Mouse (Mus musculus) stomach, embryonic 14.5 days (tissue): ENCODE measurements around the gene Hk2. TPM values are rescaled to one million over a fixed set of nuclear protein-coding genes. Genes with fewer than 3 reads are reported as not detected.
"Not testable (repeated sequence)": the region's sequence is repeated elsewhere in the genome, so short reads cannot be mapped to it uniquely, and the experiment has no call there.

Experiments used
- ATAC-seq: fragments of 200-750 bp; cut with Nextera tagmentation; 2 replicates; pipeline ENCODE4 v1.8.0; 2017; ENCODE audit warnings: low read depth, moderate TSS enrichment; ENCODE audit not compliant: insufficient number of reproducible peaks, insufficient read depth, low FRiP score
- H3K27ac ChIP-seq: fragments of 300-500 bp; sonication (generic); 2 replicates; pipeline ENCODE4 v1.5.1; 2014; ENCODE audit warnings: mild to moderate bottlenecking, low read length, moderate library complexity, mixed read lengths
- H3K27me3 ChIP-seq: fragments of 300-500 bp; sonication (generic); 2 replicates; pipeline ENCODE4 v1.6.1; 2014; ENCODE audit warnings: low read length, control low read depth, mixed read lengths; ENCODE audit not compliant: control insufficient read depth, insufficient read depth
- H3K36me3 ChIP-seq: fragments of 300-500 bp; sonication (generic); 2 replicates; pipeline ENCODE4 v1.6.1; 2014; ENCODE audit warnings: mild to moderate bottlenecking, control low read depth, low read length, moderate library complexity, mixed read lengths; ENCODE audit not compliant: control insufficient read depth, insufficient read depth
- H3K4me1 ChIP-seq: fragments of 300-500 bp; sonication (generic); 2 replicates; pipeline ENCODE4 v1.6.1; 2014; ENCODE audit warnings: low read length, control low read depth, mixed read lengths; ENCODE audit not compliant: control insufficient read depth, insufficient read depth
- H3K4me2 ChIP-seq: fragments of 300-500 bp; sonication (generic); replicated peaks from 2 replicates; pipeline ENCODE4 v1.6.1; 2014; ENCODE audit warnings: low read depth, low read length, control low read depth
- H3K4me3 ChIP-seq: fragments of 300-500 bp; sonication (generic); 2 replicates; pipeline ENCODE4 v1.5.1; 2014; ENCODE audit warnings: low read depth, low read length, control low read depth
- H3K9ac ChIP-seq: fragments of 300-500 bp; sonication (generic); replicated peaks from 2 replicates; pipeline ENCODE4 v1.6.1; 2014; ENCODE audit warnings: low read depth, mild to moderate bottlenecking, control low read depth, low read length, moderate library complexity, mixed read lengths
- H3K9me3 ChIP-seq: fragments of 300-500 bp; sonication (generic); 2 replicates; pipeline ENCODE4 v1.6.1; 2016; ENCODE audit warnings: low read depth, low read length, control low read depth; ENCODE audit not compliant: control insufficient read depth
- WGBS: fragments of 180-500 bp; shearing (Covaris S2); extraction: QIAGEN DNeasy Blood & Tissue Kit; methylation state at CpG from one replicate; pipeline ENCODE4 v1.1.7; 2014; 5-methylcytosine and 5-hydroxymethylcytosine counted together
- polyA plus RNA-seq: library from polyadenylated mRNA; unstranded; fragments of >200 nt; fragmentation: Nextera tagmentation; extraction: Ambion mirVana; gene quantifications from 2 replicates; pipeline ENCODE4 v1.2.1, GENCODE M21; 2014

The Hk2 gene
- polyA plus RNA-seq, 1 experiment from 2014 or later: 38.1 TPM

DNA sequence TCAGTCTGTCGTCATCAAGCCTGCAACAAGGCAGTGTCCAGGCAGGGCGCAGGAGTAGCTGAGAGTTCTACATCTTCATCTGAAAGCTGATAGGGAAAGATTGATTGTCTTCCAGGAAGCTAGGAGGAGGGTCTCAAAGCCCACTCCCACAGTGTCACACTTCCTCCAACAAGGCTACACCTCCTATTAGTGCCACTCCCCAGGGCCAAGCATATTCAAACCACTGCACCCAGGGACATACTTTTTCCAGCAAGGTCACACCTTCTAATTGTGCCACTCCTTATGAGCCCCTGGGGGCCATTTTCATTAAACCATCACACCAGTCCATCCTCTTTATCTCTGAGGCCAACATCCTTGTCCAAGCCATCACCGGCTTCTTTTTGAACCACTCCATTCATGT is 77.5 kb downstream of the Hk2 start:
- Histone ChIP-seq H3K9me3 (no peaks in the 10 kb centered on the region), H3K4me2 (no peak overlapping the region), H3K4me3 (no peak overlapping the region), H3K9ac (no peak overlapping the region), H3K36me3 (no peaks in the 10 kb centered on the region), H3K27ac (no peak overlapping the region), H3K27me3 (no peaks in the 10 kb centered on the region), H3K4me1 (no peaks in the 10 kb centered on the region)
- ATAC-seq: no peak
- 86% methylated on average over 3 of the region's 3 CpGs for WGBS

- H3K9ac ChIP-seq: no peak overlapping the region
- WGBS: 63% methylated on average over 13 of the region's 13 CpGs
- H3K27me3 ChIP-seq: no peaks in the 10 kb centered on the region
- no peaks in the 10 kb centered on the region for H3K4me1 ChIP-seq
- no peak overlapping the region for H3K4me2 ChIP-seq
- H3K4me3 ChIP-seq: no peak overlapping the region
- H3K36me3 ChIP-seq: no peaks in the 10 kb centered on the region
- no peaks in the 10 kb centered on the region for H3K9me3 ChIP-seq
- H3K27ac ChIP-seq: no peak overlapping the region
- ATAC-seq: no peak
Observed at GRCm38 (mm10) chr6:82694668-82695067, 79.6 kb downstream of the Hk2 start.

- Histone ChIP-seq H3K9ac (no peak overlapping the region), H3K36me3 (no peaks in the 10 kb centered on the region), H3K27me3 (no peaks in the 10 kb centered on the region), H3K9me3 (no peaks in the 10 kb centered on the region), H3K4me3 (no peak overlapping the region), H3K4me1 (no peaks in the 10 kb centered on the region), H3K27ac (no peak overlapping the region), H3K4me2 (no peak overlapping the region)
- no peak for ATAC-seq
- 86% methylated on average over 4 of the region's 4 CpGs for WGBS
Observed at GRCm38 (mm10) chr6:82689474-82689873, 84.8 kb downstream of the Hk2 start.

DNA sequence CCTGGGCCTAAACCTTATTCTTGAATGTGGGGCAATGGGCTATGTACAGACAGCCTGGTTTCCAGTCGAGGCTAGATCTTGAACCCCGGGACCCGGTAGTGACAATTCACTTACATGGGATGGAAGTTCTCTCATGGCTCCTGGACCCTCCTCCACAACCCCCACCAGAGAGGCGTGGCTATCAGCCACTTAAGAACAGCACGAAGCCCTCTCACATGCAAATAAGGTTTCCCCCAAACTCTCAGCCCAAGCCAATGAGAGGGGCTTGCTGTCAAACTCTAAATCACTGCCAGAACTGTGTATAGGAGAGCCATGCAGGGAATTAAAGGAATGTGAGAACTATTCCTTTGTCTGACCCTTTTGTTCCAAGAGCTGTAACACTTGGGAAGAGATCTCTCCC is 85.7 kb downstream of the Hk2 start:
- not testable (repeated sequence) for H3K4me3 ChIP-seq, H3K27ac ChIP-seq, H3K9me3 ChIP-seq, H3K4me2 ChIP-seq, ATAC-seq, H3K36me3 ChIP-seq, H3K9ac ChIP-seq, H3K4me1 ChIP-seq, H3K27me3 ChIP-seq
- WGBS: 59% methylated on average over 5 of the region's 5 CpGs

DNA sequence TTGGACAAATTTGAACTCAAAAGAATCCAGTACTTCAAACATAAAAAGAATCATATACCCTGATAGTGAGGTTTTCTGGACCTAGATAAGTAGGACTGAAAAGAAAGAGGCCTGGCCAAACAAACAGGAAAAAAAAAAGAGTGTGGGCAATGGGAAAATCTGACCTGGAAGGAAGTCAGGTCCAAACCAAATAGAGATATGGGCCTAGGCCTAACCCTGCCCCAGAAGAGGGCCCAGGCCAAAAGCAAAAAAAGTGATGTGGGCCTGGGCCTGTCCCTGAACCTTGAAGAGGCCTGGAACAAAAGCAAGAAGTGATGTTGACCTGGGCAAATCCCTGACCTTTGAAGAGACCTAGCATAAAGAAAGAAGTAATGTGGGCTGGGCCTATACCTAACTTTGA is 90.1 kb downstream of the Hk2 start:
- Histone ChIP-seq H3K27me3 (no peaks in the 10 kb centered on the region), H3K27ac (no peak overlapping the region), H3K4me3 (no peak overlapping the region), H3K36me3 (no peaks in the 10 kb centered on the region), H3K4me1 (no peaks in the 10 kb centered on the region), H3K9me3 (no peaks in the 10 kb centered on the region), H3K9ac (no peak overlapping the region), H3K4me2 (no peak overlapping the region)
- ATAC-seq: no peak

GRCm38 (mm10) chr6:82679286-82679685 is 95.0 kb downstream of the Hk2 start:
- not testable (repeated sequence) for H3K4me2 ChIP-seq, H3K9ac ChIP-seq, H3K36me3 ChIP-seq, H3K4me1 ChIP-seq, H3K9me3 ChIP-seq, H3K27ac ChIP-seq, H3K4me3 ChIP-seq, ATAC-seq, H3K27me3 ChIP-seq
- 76% methylated on average over 2 of the region's 2 CpGs for WGBS

GRCm38 (mm10) chr6:82677629-82678028 is 96.6 kb downstream of the Hk2 start:
- H3K27ac ChIP-seq, H3K4me3 ChIP-seq, H3K9me3 ChIP-seq, H3K36me3 ChIP-seq, H3K27me3 ChIP-seq, H3K4me1 ChIP-seq, ATAC-seq, H3K9ac ChIP-seq, H3K4me2 ChIP-seq: not testable (repeated sequence)
- WGBS: 75% methylated on average over 3 of the region's 3 CpGs

Other genes with a start within 250 kb of the Hk2 start
- 120 and 126 TPM in 2 replicates for gene Pole4, start 69.1 kb downstream of the Hk2 start, polyA plus RNA-seq
- 1.8 and 1.9 TPM in 2 replicates for gene Sema4f, start 165.3 kb upstream of the Hk2 start, polyA plus RNA-seq
- gene M1ap, start 172.4 kb upstream of the Hk2 start, polyA plus RNA-seq: 0.35 and 0.87 TPM in 2 replicates